Mouse (Mus musculus) ES-Bruce4 (cell line): ENCODE results near the gene 4833423E24Rik. TPM values are rescaled to one million over a fixed set of nuclear protein-coding genes. Genes with fewer than 3 reads are reported as not detected.

Experiments
- H3K27ac ChIP-seq: 2 replicates; pipeline ENCODE4 v1.5.1; 2012; ENCODE audit warnings: low read length, inconsistent platforms; ENCODE audit not compliant: insufficient read depth
- H3K27me3 ChIP-seq: 2 replicates; pipeline ENCODE4 v1.6.1; 2012; ENCODE audit warnings: mild to moderate bottlenecking, low read length, inconsistent platforms; ENCODE audit not compliant: control insufficient read depth, poor library complexity, insufficient read depth, severe bottlenecking
- H3K36me3 ChIP-seq: 2 replicates; pipeline ENCODE4 v1.6.1; 2012; ENCODE audit warnings: inconsistent platforms, mild to moderate bottlenecking, low read length, moderate library complexity; ENCODE audit not compliant: control insufficient read depth, poor library complexity, insufficient read depth, severe bottlenecking
- H3K4me1 ChIP-seq: one replicate; pipeline ENCODE4 v1.8.1; 2011; ENCODE audit warnings: low read length; ENCODE audit not compliant: control insufficient read depth, insufficient read depth
- H3K4me3 ChIP-seq: 2 replicates; pipeline ENCODE4 v1.5.1; 2011; ENCODE audit warnings: low read depth, mild to moderate bottlenecking, low read length
- H3K9ac ChIP-seq: 2 replicates; pipeline ENCODE4 v1.6.1; 2012; ENCODE audit warnings: low read depth, mild to moderate bottlenecking, inconsistent platforms; ENCODE audit not compliant: poor library complexity, severe bottlenecking
- H3K9me3 ChIP-seq: replicated peaks from 2 replicates; pipeline ENCODE4 v1.6.1; 2012; ENCODE audit warnings: mild to moderate bottlenecking, low read length, inconsistent platforms; ENCODE audit not compliant: control insufficient read depth, poor library complexity, insufficient read depth, severe bottlenecking
- CTCF ChIP-seq: IDR thresholded peaks from one replicate; pipeline ENCODE4 v1.8.1; 2011; ENCODE audit warnings: low read depth, low read length
- EP300 ChIP-seq: IDR thresholded peaks from 2 replicates; pipeline ENCODE4 v1.6.1; 2011; ENCODE audit warnings: low read depth, low read length; ENCODE audit not compliant: insufficient read depth
- POLR2A ChIP-seq: IDR thresholded peaks from one replicate; pipeline ENCODE4 v1.8.1; 2011; ENCODE audit warnings: low read length; ENCODE audit not compliant: insufficient read depth
- polyA plus RNA-seq: library from polyadenylated mRNA; stranded (reverse); fragments of >200 nt; gene quantifications from 2 replicates; pipeline ENCODE4 v1.2.4, GENCODE M21; 2011; ENCODE audit warnings: low read depth; ENCODE audit not compliant: missing spikeins, insufficient read depth, insufficient read length

Gene 4833423E24Rik
- not detected in 2 replicates for polyA plus RNA-seq

DNA sequence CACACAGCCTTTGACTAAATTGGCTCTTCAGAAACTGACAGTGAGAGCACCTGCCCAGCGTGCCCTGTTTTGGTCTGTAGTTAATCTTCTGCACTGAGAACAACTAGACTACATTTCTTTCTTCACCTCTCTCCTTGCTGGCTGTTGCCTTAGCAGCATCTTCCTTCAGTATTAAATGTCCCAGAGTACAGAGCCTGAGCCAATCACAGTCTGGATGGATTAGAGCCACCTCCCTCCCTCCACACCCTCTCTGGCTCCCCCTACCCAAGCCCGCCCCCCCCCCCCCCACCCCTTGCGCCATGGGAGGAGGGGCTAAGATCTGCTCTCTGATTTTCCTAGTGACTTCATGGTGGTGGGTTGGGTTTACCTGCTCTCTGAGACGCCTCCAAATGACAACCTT is at the start of gene 4833423E24Rik:
Gene 4833423E24Rik, minus strand, starts transcription at position 146 of the 400 bp plus-strand sequence.
- no peak within 1 kb of the TSS for H3K9ac ChIP-seq
- H3K4me3 ChIP-seq: no peak within 1 kb of the TSS
- no peaks in the 10 kb centered on the region for H3K9me3 ChIP-seq
- H3K27ac ChIP-seq: no peak within 1 kb of the TSS
- no peaks in the 10 kb centered on the region for H3K27me3 ChIP-seq
- no peaks in the 10 kb centered on the region for H3K4me1 ChIP-seq
- TF ChIP-seq POLR2A (no peak), EP300 (no peak), CTCF (no peak)
- H3K36me3 ChIP-seq: no peaks in the 10 kb centered on the region

DNA sequence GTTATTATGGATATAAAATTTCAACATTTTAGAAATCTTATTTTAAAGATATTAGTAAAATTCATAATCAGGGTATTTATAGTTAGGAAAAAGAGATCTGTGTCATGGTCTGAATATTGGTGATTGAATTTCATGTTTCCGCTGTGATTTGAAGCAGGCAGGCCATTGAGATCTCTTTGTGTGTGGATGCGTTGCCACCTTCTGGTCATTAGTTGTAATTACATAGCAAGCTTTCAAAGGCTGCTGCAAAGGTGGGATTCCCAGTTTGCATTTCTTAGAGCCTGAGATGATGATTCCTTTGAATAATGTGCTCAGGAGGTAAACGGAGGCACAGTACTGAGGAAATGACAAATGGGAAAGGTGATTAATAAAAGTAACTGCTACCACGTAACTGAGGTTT is 42.4 kb upstream of the 4833423E24Rik start:
- Histone ChIP-seq H3K27ac (no peak overlapping the region), H3K4me3 (no peak overlapping the region), H3K9ac (no peak overlapping the region), H3K27me3 (no peaks in the 10 kb centered on the region), H3K36me3 (no peaks in the 10 kb centered on the region), H3K4me1 (no peaks in the 10 kb centered on the region), H3K9me3 (no peaks in the 10 kb centered on the region)
- TF ChIP-seq CTCF (peak; percentile 17), POLR2A (no peak)

DNA sequence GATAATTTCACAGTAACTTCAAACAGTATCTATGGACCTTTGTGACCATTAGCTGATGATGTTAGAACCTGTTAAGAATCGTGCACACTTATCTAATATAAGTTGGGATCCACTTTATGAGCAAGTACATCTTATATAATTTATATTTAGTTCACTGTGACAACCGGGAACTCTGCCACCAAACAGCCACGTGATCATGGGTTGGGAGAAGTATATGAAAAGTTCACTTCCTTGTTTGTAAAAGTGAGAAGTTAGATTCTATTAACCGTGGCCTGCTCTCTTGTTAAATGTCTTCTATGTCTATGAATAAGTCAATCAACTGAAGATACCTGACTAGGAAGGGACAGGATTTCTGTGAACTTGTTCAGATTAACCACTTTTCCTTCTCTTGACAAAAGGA is 41.4 kb upstream of the 4833423E24Rik start:
- TF ChIP-seq POLR2A (no peak), EP300 (no peak), CTCF (no peak)
- H3K27ac ChIP-seq: no peak overlapping the region
- H3K36me3 ChIP-seq: no peaks in the 10 kb centered on the region
- no peak overlapping the region for H3K4me3 ChIP-seq
- no peaks in the 10 kb centered on the region for H3K27me3 ChIP-seq
- no peak overlapping the region for H3K9ac ChIP-seq
- no peaks in the 10 kb centered on the region for H3K9me3 ChIP-seq
- no peaks in the 10 kb centered on the region for H3K4me1 ChIP-seq

DNA sequence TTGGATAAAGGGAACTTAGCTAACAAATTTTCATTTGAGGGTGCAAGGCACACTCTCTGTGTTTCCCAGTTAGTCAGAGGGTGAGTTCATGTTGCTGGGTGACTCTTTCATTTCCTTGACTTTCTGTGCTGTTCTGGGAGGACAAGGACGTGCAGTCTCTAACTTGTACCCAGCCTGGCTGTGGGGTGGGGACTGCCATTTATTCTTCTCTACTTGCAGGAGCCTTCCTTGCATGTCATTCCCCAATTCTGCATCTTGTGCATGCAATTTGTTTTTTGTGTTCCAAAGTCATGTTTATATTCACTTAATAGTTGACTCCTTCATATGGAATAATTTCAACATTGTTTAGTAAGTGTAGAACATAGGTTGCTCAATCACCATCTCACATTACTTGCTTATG is 36.0 kb upstream of the 4833423E24Rik start:
- Histone ChIP-seq H3K36me3 (no peaks in the 10 kb centered on the region), H3K9ac (no peak overlapping the region), H3K4me1 (no peaks in the 10 kb centered on the region), H3K27me3 (no peaks in the 10 kb centered on the region), H3K4me3 (no peak overlapping the region), H3K27ac (no peak overlapping the region), H3K9me3 (no peaks in the 10 kb centered on the region)
- TF ChIP-seq EP300: no peak
- no peak for TF ChIP-seq CTCF
- no peak for TF ChIP-seq POLR2A

DNA sequence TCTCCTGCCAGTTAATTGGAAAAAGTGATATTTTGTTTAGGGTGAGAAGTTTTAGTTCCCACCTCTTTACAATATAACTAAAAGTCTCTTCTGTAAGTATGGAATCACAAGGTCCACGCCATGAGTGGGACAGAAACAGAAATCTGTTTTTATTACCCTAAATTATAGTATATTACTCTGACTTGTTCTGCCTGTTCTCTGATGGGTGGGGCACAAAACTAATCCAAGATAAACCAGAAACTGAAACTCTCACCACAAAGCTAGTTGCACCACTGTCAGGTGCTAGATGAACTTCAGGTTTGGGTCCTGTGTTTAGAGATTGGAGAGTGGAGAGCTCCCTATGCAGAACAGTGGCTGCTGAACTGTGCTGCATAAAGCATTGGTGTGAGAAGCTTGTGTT is 15.1 kb upstream of the 4833423E24Rik start:
- Histone ChIP-seq H3K4me3 (no peak overlapping the region), H3K36me3 (no peaks in the 10 kb centered on the region), H3K27ac (no peak overlapping the region), H3K9me3 (no peaks in the 10 kb centered on the region), H3K27me3 (no peaks in the 10 kb centered on the region), H3K9ac (no peak overlapping the region), H3K4me1 (no peaks in the 10 kb centered on the region)
- no peak for TF ChIP-seq POLR2A
- TF ChIP-seq EP300: no peak
- TF ChIP-seq CTCF: no peak

DNA sequence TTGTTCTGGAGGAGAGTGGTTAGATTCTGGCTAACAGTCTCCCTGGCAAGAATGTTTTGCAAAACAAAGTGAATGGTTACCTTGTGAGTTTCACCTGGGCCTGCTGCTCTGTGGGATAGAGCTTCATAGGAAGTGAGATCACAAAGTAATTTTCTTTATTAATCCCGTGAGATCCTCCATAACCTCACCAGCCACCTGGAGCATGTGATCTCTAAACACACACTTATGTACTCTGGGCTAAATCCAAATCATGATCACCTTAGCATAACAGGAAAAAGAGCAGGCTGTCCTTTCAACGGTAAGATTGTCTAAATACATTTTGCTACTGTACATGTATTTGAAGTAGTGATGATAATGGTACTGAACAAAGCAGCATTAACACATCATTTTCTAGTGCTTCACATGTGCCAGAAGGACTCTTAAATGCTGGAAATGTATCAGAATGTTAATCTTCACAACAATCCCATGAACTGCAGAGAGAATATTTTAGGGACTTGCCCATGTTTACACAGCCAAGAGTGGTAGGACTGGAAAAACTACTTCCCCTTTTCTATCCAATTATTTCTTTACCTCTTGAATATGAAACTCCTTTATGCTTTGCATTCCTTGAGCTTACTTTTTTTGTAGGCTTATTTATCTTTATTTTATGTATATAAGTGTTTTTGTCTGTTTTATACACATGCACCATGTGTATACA is 13.4 kb upstream of the 4833423E24Rik start:
- TF ChIP-seq POLR2A (no peak), CTCF (no peak), EP300 (no peak)

More for the DNA sequence above, 13.4 kb upstream of the 4833423E24Rik start:
- Histone ChIP-seq H3K4me1 (no peaks in the 10 kb centered on the region), H3K27me3 (no peaks in the 10 kb centered on the region), H3K9me3 (no peaks in the 10 kb centered on the region), H3K9ac (no peak overlapping the region), H3K36me3 (no peaks in the 10 kb centered on the region), H3K27ac (no peak overlapping the region), H3K4me3 (no peak overlapping the region)
